Mouse (Mus musculus): ENCODE results near the gene Fbxo2. TPM values are rescaled to one million over a fixed set of nuclear protein-coding genes. Genes with fewer than 3 reads are reported as not detected.

The Fbxo2 gene
- polyA plus RNA-seq, 1 experiment from 2014 or later: 4.5 TPM

Small RNA genes lying within 50 kb of the gene (microRNA-seq; reads per million reads assigned to microRNA genes)
- not detected for gene Mir7022

Other genes starting within 250 kb of the Fbxo2 start
- 123 and 129 TPM in 2 replicates for gene Plod1, start 223.9 kb upstream of the Fbxo2 start, polyA plus RNA-seq (2015; fragmentation: Nextera tagmentation; extraction: Ambion mirVana)
- 13.6 and 16.4 TPM in 2 replicates for gene 2510039O18Rik, start 219.7 kb upstream of the Fbxo2 start, polyA plus RNA-seq (2015; fragmentation: Nextera tagmentation; extraction: Ambion mirVana)
- gene Nppb, start 174.8 kb upstream of the Fbxo2 start, polyA plus RNA-seq (2015; fragmentation: Nextera tagmentation; extraction: Ambion mirVana): 0.19 TPM in 1 of 2 replicates, not detected in the other
- not detected in 2 replicates for gene Nppa, start 159.9 kb upstream of the Fbxo2 start, polyA plus RNA-seq (2015; fragmentation: Nextera tagmentation; extraction: Ambion mirVana)
- 6.5 and 6.8 TPM in 2 replicates for gene Clcn6, start 121.8 kb upstream of the Fbxo2 start, polyA plus RNA-seq (2015; fragmentation: Nextera tagmentation; extraction: Ambion mirVana)
- gene Mthfr, start 121.5 kb upstream of the Fbxo2 start, polyA plus RNA-seq (2015; fragmentation: Nextera tagmentation; extraction: Ambion mirVana): 23.0 and 24.7 TPM in 2 replicates
- 14.8 and 15.9 TPM in 2 replicates for gene Agtrap, start 72.6 kb upstream of the Fbxo2 start, polyA plus RNA-seq (2015; fragmentation: Nextera tagmentation; extraction: Ambion mirVana)
- 47.7 and 48.4 TPM in 2 replicates for gene Mad2l2, start 30.2 kb upstream of the Fbxo2 start, polyA plus RNA-seq (2015; fragmentation: Nextera tagmentation; extraction: Ambion mirVana)
- 0.22 and 0.29 TPM in 2 replicates for gene Draxin, start 29.9 kb upstream of the Fbxo2 start, polyA plus RNA-seq (2015; fragmentation: Nextera tagmentation; extraction: Ambion mirVana)
- gene Fbxo6, start 8.5 kb upstream of the Fbxo2 start, polyA plus RNA-seq (2015; fragmentation: Nextera tagmentation; extraction: Ambion mirVana): 18.0 and 20.8 TPM in 2 replicates
- gene Fbxo44, start 139 bp upstream of the Fbxo2 start, polyA plus RNA-seq (2015; fragmentation: Nextera tagmentation; extraction: Ambion mirVana): 5.2 and 6.5 TPM in 2 replicates
- 0.07 and 0.13 TPM in 2 replicates for gene Disp3, start 127.3 kb downstream of the Fbxo2 start, polyA plus RNA-seq (2015; fragmentation: Nextera tagmentation; extraction: Ambion mirVana)

All from limb, embryonic 15.5 days (tissue).